Mouse (Mus musculus) neural tube, embryonic 11.5 days (tissue): Measurements from ENCODE around the gene Kcnj4. TPM values are rescaled to one million over a fixed set of nuclear protein-coding genes. Genes with fewer than 3 reads are reported as not detected.

Experiments used
- ATAC-seq: fragments of 200-750 bp; cut with Nextera tagmentation; 2 replicates; pipeline ENCODE4 v1.8.0; 2017; ENCODE audit warnings: moderate number of reproducible peaks, mild to moderate bottlenecking, moderate TSS enrichment, moderate library complexity; ENCODE audit not compliant: insufficient read depth, low FRiP score, low TSS enrichment
- DNase-seq: peaks from one replicate; pipeline ENCODE4 v3.0.0-alpha.2; 2015; ENCODE audit warnings: low spot score
- H3K27ac ChIP-seq: fragments of 300-500 bp; sonication (generic); 2 replicates; pipeline ENCODE4 v1.5.1; 2014; ENCODE audit warnings: low read depth, mild to moderate bottlenecking, low read length
- H3K27me3 ChIP-seq: fragments of 300-500 bp; sonication (generic); 2 replicates; pipeline ENCODE4 v1.6.1; 2014; ENCODE audit warnings: mild to moderate bottlenecking, low read length, mixed read lengths; ENCODE audit not compliant: control insufficient read depth, insufficient read depth
- H3K36me3 ChIP-seq: fragments of 300-500 bp; sonication (generic); 2 replicates; pipeline ENCODE4 v1.6.1; 2014; ENCODE audit warnings: mild to moderate bottlenecking, low read length, moderate library complexity, mixed read lengths; ENCODE audit not compliant: control insufficient read depth, insufficient read depth
- H3K4me1 ChIP-seq: fragments of 300-500 bp; sonication (generic); 2 replicates; pipeline ENCODE4 v1.6.1; 2014; ENCODE audit warnings: low read length, mixed read lengths; ENCODE audit not compliant: control insufficient read depth, insufficient read depth
- H3K4me2 ChIP-seq: fragments of 300-500 bp; sonication (generic); 2 replicates; pipeline ENCODE4 v1.6.1; 2014; ENCODE audit warnings: low read depth, mild to moderate bottlenecking, moderate library complexity
- H3K4me3 ChIP-seq: fragments of 300-500 bp; sonication (generic); 2 replicates; pipeline ENCODE4 v1.5.1; 2014; ENCODE audit warnings: low read depth, low read length
- H3K9ac ChIP-seq: fragments of 300-500 bp; sonication (generic); 2 replicates; pipeline ENCODE4 v1.6.1; 2014; ENCODE audit warnings: mild to moderate bottlenecking, low read length
- H3K9me3 ChIP-seq: fragments of 300-500 bp; sonication (generic); 2 replicates; pipeline ENCODE4 v1.6.1; 2016; ENCODE audit warnings: low read length; ENCODE audit not compliant: control insufficient read depth
- WGBS: fragments of 180-500 bp; shearing (Covaris S2); extraction: QIAGEN DNeasy Blood & Tissue Kit; methylation state at CpG from one replicate; pipeline ENCODE4 v1.1.7; 2014; 5-methylcytosine and 5-hydroxymethylcytosine counted together
- polyA plus RNA-seq: library from polyadenylated mRNA; unstranded; fragments of >200 nt; fragmentation: Nextera tagmentation; extraction: Ambion mirVana; gene quantifications from 2 replicates; pipeline ENCODE4 v1.2.1, GENCODE M21; 2014

The Kcnj4 gene
- polyA plus RNA-seq, result not detected in 2 replicates

DNA sequence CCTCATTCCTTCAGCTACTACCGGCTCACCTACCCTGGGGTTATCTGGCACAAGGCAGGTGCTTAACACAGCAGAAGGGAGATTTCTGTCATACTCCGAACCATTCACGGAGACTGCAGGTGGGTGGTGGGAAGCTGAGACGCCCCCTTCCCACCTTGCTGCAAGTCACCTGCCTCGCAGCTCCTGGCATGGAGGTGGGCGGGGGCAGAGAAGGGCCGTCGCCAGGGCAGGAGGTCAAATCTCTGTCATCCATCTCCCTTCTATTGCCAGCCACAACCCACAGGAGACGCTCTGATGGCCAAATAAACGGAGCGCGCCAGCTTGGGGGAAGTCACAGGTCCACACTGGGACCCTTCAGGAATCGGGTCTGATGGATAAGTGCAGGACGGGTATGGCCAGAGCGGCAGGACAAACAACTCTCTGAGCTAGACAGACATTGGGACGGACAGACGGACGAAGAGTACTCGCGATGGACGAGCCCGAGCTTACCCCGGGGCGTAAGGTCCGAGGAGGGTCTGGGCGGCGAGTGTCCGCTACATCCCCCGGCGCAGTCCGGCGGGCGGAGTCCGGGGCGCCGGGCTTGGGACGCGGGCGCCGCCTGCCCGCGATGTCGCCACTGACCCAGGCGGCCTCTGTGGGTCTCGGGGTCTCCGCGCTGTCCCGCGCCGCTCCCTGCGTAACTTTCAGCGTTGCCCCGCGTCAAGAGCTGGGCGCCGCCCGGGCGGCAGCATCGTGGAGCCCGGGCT is at the start of gene Kcnj4:
Kcnj4 (minus strand) TSS at position 535 of the 746 bp plus-strand sequence.
- Histone ChIP-seq H3K4me1 (peaks cover 11% of the 10 kb centered on the region; the same call in 1 of the 2 replicates), H3K27ac (no peak within 1 kb of the TSS), H3K27me3 (peaks cover 70% of the 10 kb centered on the region), H3K9ac (peak within 1 kb of the TSS; percentile 41), H3K9me3 (no peaks in the 10 kb centered on the region), H3K4me3 (peak within 1 kb of the TSS; percentile 52), H3K4me2 (peak within 1 kb of the TSS; percentile 99), H3K36me3 (no peaks in the 10 kb centered on the region)
- DNase-seq, result no peak
- under 1% methylated on average over 57 of the region's 60 CpGs for WGBS
- ATAC-seq, result 0 out of 2 replicates have a peak, but pooled peaks have one; percentile 40

DNA sequence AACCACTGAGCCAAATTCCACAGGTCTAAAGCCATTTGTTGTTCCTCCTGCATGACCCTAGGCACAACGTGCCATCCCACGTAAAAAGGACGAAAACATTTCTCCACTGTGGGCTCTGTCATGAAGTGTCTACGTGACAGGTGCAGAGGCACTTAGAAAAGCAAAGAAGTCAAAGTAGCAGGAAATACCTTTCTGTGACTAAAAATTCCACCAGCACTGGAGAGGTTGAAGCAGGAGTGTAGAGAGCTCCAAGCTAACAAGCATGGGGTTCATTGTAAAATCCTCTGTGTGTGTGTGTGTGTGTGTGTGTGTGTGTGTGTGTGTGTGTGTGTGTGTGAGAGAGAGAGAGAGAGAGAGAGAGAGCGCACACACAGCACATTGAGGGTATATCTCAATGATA is 47.5 kb upstream of the Kcnj4 start:
- no peaks in the 10 kb centered on the region for H3K36me3 ChIP-seq
- 80% methylated on average over 5 of the region's 5 CpGs for WGBS

DNA sequence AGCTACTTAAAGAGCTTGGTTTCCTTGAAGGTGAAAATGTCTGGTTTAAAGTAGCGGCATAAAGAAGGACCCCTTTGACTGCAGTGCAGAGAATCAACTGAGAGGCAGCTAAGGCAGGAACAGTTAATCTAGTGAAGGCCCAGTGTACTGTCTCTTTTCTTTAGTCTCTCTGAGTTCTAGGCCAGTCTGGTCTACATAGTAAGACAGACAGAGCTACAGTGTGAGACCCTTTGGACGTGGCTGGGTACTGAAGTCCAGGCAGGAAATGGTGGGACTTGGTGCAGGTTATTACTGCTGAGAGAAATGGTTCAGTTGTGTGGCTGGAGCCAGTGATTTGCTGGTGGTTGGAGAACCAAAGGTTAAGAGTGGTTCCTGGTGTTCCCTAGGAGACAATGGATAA is 43.2 kb upstream of the Kcnj4 start:
- peaks cover 7% of the 10 kb centered on the region for H3K4me1 ChIP-seq
- H3K36me3 ChIP-seq, result peaks cover 3% of the 10 kb centered on the region
- no peak overlapping the region for H3K27ac ChIP-seq
- WGBS, result 92% methylated on average over 2 of the region's 2 CpGs
- H3K27me3 ChIP-seq, result no peaks in the 10 kb centered on the region
- no peak overlapping the region for H3K9ac ChIP-seq
- no peaks in the 10 kb centered on the region for H3K9me3 ChIP-seq
- H3K4me3 ChIP-seq, result no peak overlapping the region
- H3K4me2 ChIP-seq, result no peak overlapping the region
- DNase-seq (no peak), ATAC-seq (no peak)

More for the DNA sequence above, 47.5 kb upstream of the Kcnj4 start:
- Histone ChIP-seq H3K4me1 (no peaks in the 10 kb centered on the region), H3K9ac (no peak overlapping the region), H3K27ac (no peak overlapping the region), H3K4me3 (no peak overlapping the region), H3K27me3 (no peaks in the 10 kb centered on the region), H3K4me2 (no peak overlapping the region), H3K9me3 (no peaks in the 10 kb centered on the region)
- DNase-seq, result no peak
- no peak for ATAC-seq

DNA sequence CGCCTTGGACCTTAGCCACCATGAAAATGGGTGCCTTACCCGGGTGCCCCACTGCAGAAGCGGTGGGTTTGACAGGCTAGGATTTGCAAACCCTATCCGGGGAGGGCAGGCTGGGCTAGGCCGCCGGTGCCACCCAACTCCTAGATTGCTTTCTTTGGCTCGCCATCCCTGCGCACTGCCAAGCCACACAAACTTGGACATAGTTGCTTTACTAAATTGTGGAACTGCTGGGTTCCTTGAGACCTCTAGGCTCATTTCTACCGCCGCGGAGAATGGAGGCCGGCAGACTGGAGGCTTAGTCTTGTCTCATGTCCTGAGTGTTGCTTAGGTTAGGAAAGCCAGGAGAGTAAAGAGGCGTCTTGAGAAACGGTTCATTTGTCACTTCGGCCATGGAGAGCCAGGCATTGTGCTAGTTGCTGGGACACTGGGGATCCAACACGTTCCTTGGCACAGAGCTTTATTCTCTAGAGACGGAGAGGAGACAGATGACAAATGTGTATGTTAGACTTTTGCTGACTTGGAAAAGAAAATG is 42.3 kb upstream of the Kcnj4 start:
- H3K9ac ChIP-seq, result peak overlapping the region; percentile 99
- H3K9me3 ChIP-seq, result no peaks in the 10 kb centered on the region
- peak overlapping the region; percentile 93 for H3K4me3 ChIP-seq
- H3K36me3 ChIP-seq, result peaks cover 10% of the 10 kb centered on the region
- peak overlapping the region; percentile 82 for H3K27ac ChIP-seq
- WGBS, result 81% methylated on average over 17 of the region's 17 CpGs
- ATAC-seq, result no peak; the same call in 1 of the 2 replicates
- DNase-seq, result no peak
- H3K4me2 ChIP-seq, result peak overlapping the region; percentile 44
- H3K4me1 ChIP-seq, result peaks cover 9% of the 10 kb centered on the region
- H3K27me3 ChIP-seq, result no peaks in the 10 kb centered on the region

DNA sequence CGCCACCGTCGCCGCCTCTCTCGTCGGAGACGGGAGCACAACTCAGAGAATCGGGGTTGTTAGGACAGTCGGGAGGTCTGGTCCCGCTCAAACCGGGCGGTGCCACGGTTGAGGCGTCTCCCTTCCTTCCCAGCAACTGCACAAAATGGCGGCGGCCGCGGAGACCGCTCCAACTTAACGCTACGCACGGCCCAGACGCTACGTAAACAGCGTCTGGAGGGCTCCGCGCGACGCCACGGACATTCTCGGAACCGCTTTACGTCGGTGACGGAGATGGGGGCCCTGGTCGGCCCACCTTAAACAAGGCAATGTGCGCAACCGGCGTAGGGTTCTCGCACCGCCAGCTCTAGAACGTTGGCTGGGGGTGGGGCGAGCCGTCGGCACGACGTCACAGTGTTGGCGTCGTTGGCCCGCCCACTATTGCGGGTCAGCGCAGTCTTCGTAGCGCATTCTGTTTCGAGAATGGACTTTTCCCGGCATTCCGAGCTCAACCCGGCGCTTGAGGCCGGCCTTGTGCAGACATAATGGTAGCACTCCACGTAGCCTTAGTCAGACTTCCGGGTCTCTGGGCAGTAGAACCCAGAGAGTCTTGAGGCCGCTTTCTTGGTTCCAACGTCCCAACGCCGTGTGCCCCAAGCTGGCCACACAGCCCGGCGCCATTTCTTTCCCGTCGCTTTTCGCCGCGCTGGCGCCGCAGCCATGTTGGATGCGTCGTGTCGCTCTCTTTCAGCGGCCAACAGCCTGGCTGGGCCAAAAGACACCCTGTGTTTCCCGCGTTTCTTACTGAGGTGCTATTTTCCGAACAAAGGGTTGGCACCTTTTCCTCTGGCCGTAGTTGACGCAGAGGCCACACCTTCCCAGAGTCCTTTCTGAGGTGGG is 41.6 kb upstream of the Kcnj4 start, which contains the start of gene Ddx17:
Ddx17 (minus strand) TSS at position 332 of the 879 bp plus-strand sequence.
- ATAC-seq, result peak; percentile 96
- peaks cover 9% of the 10 kb centered on the region for H3K4me1 ChIP-seq
- H3K9me3 ChIP-seq, result no peaks in the 10 kb centered on the region
- peak within 1 kb of the TSS; percentile 99 for H3K9ac ChIP-seq
- DNase-seq, result peak; percentile 99
- peak within 1 kb of the TSS; percentile 94 for H3K27ac ChIP-seq
- H3K27me3 ChIP-seq, result no peaks in the 10 kb centered on the region
- H3K4me3 ChIP-seq, result peak within 1 kb of the TSS; percentile 93
- peak within 1 kb of the TSS; percentile 71 for H3K4me2 ChIP-seq
- H3K36me3 ChIP-seq, result peaks cover 13% of the 10 kb centered on the region
- WGBS, result 1% methylated on average over 84 of the region's 84 CpGs

DNA sequence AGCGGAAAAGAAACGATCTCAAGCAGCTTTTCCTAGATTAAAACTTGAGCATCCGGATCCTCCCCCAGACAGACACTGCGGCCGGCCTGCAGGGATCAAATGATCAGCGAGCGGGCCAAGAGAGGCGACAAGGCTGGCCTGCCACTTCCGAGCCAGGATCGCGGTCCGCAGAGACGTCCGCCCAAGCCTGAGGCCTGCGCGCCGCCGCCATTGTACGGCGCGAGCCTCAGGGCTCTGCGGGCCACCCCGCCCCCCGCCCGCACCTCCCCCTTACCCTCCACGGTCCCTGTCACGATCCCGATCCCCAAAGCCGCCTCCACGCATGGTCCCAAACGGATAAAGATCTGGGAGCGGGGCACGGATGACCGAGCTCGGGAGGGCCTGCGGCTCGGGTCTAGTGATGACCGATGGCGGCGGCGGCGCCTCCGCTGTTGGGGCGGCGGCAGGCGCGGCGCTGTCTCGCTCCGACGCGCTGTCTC is 40.9 kb upstream of the Kcnj4 start:
- H3K27ac ChIP-seq, result peak overlapping the region; percentile 94
- peaks cover 14% of the 10 kb centered on the region for H3K36me3 ChIP-seq
- peaks cover 9% of the 10 kb centered on the region for H3K4me1 ChIP-seq
- H3K4me3 ChIP-seq, result peak overlapping the region; percentile 93
- ATAC-seq (peak; percentile 62), DNase-seq (no peak)
- peak overlapping the region; percentile 71 for H3K4me2 ChIP-seq
- H3K27me3 ChIP-seq, result no peaks in the 10 kb centered on the region
- 0% methylated on average over 50 of the region's 52 CpGs for WGBS
- H3K9ac ChIP-seq, result peak overlapping the region; percentile 99
- H3K9me3 ChIP-seq, result no peaks in the 10 kb centered on the region

DNA sequence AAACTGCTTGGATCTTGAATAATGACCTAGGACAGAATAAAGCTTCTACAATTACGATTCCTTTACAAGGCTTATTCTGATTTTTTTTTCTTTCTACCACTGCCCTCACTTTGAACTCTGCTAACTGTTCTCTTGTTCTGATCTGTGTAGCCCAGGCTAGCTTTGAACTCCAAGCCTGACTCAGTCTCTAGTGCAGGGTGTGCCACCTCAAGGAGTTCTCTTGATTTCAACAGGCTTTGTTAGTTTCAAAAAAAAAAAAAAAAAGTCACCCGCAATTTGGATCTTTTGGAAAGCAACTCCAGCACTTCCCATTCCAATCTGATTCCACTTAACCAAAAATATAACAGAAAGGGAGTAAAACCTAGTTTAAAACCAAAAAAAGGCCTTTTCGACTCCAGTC is 40.5 kb upstream of the Kcnj4 start:
- Histone ChIP-seq H3K27me3 (no peaks in the 10 kb centered on the region), H3K4me1 (peaks cover 9% of the 10 kb centered on the region), H3K9ac (peak overlapping the region; percentile 99), H3K27ac (no peak overlapping the region; the same call in 1 of the 2 replicates), H3K9me3 (no peaks in the 10 kb centered on the region), H3K36me3 (peaks cover 19% of the 10 kb centered on the region), H3K4me2 (peak overlapping the region; percentile 71), H3K4me3 (peak overlapping the region; percentile 93)
- DNase-seq (no peak), ATAC-seq (no peak)
- 4% methylated on average over 3 of the region's 3 CpGs for WGBS

DNA sequence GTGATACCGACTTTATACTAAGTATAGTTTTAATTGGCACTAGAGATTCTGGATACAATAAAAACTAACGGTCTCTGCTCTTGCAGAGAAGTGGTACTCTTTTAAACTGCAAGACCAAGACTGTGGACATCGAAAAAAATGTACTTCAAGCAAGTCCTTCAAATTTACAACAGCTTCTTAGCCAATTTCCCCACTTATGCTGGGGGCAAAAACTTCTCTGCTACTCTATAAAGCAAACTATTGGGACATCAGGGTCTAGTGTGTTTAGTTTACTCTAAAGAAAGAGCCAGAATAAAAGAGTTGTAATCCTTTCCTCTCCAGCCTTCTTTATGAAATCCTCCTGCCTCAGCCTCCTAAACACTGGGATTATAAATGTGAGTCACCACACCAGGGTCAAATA is 38.9 kb upstream of the Kcnj4 start:
- H3K27ac ChIP-seq, result no peak overlapping the region
- H3K36me3 ChIP-seq, result peaks cover 23% of the 10 kb centered on the region
- ATAC-seq (no peak), DNase-seq (no peak)
- peak overlapping the region; percentile 71 for H3K4me2 ChIP-seq
- H3K4me3 ChIP-seq, result no peak overlapping the region
- no peaks in the 10 kb centered on the region for H3K9me3 ChIP-seq
- no peaks in the 10 kb centered on the region for H3K27me3 ChIP-seq
- H3K9ac ChIP-seq, result no peak overlapping the region
- H3K4me1 ChIP-seq, result peaks cover 9% of the 10 kb centered on the region
- WGBS, result 94% methylated on average over 3 of the region's 3 CpGs
